Mouse (Mus musculus) lung, embryonic 15.5 days (tissue): Measurements from ENCODE around the gene Lmx1b. TPM values are rescaled to one million over a fixed set of nuclear protein-coding genes. Genes with fewer than 3 reads are reported as not detected.

Experiments used
- ATAC-seq: fragments of 200-750 bp; cut with Nextera tagmentation; 2 replicates; pipeline ENCODE4 v1.8.0; 2017; ENCODE audit warnings: moderate number of reproducible peaks, borderline replicate concordance; ENCODE audit not compliant: low FRiP score, low TSS enrichment; ENCODE audit errors: extremely low read depth
- H3K27ac ChIP-seq: fragments of 300-500 bp; sonication (generic); 2 replicates; pipeline ENCODE4 v1.5.1; 2015; ENCODE audit warnings: moderate library complexity, mild to moderate bottlenecking, inconsistent platforms
- H3K27me3 ChIP-seq: fragments of 300-500 bp; sonication (generic); 2 replicates; pipeline ENCODE4 v1.6.1; 2015; ENCODE audit warnings: inconsistent platforms
- H3K36me3 ChIP-seq: fragments of 300-500 bp; sonication (generic); 2 replicates; pipeline ENCODE4 v1.6.1; 2015; ENCODE audit warnings: inconsistent platforms
- H3K4me1 ChIP-seq: fragments of 300-500 bp; sonication (generic); 2 replicates; pipeline ENCODE4 v1.6.1; 2015; ENCODE audit warnings: inconsistent platforms
- H3K4me2 ChIP-seq: fragments of 300-500 bp; sonication (generic); 2 replicates; pipeline ENCODE4 v1.6.1; 2015; ENCODE audit warnings: inconsistent platforms, mild to moderate bottlenecking, moderate library complexity
- H3K4me3 ChIP-seq: fragments of 300-500 bp; sonication (generic); 2 replicates; pipeline ENCODE4 v1.5.1; 2015; ENCODE audit warnings: mild to moderate bottlenecking, inconsistent platforms
- H3K9ac ChIP-seq: fragments of 300-500 bp; sonication (generic); 2 replicates; pipeline ENCODE4 v1.6.1; 2015; ENCODE audit warnings: inconsistent platforms
- H3K9me3 ChIP-seq: fragments of 300-500 bp; sonication (generic); 2 replicates; pipeline ENCODE4 v1.6.1; 2016; ENCODE audit warnings: inconsistent platforms
- WGBS: fragments of 180-500 bp; shearing (Covaris S2); methylation state at CpG from one replicate; pipeline ENCODE4 v1.1.7; 2015; 5-methylcytosine and 5-hydroxymethylcytosine counted together
- polyA plus RNA-seq: library from polyadenylated mRNA; unstranded; fragments of >200 nt; fragmentation: Nextera tagmentation; extraction: Ambion mirVana; gene quantifications from 2 replicates; pipeline ENCODE4 v1.2.1, GENCODE M21; 2015

Gene Lmx1b
- polyA plus RNA-seq, 1 experiment from 2014 or later, result 0.09 TPM

DNA sequence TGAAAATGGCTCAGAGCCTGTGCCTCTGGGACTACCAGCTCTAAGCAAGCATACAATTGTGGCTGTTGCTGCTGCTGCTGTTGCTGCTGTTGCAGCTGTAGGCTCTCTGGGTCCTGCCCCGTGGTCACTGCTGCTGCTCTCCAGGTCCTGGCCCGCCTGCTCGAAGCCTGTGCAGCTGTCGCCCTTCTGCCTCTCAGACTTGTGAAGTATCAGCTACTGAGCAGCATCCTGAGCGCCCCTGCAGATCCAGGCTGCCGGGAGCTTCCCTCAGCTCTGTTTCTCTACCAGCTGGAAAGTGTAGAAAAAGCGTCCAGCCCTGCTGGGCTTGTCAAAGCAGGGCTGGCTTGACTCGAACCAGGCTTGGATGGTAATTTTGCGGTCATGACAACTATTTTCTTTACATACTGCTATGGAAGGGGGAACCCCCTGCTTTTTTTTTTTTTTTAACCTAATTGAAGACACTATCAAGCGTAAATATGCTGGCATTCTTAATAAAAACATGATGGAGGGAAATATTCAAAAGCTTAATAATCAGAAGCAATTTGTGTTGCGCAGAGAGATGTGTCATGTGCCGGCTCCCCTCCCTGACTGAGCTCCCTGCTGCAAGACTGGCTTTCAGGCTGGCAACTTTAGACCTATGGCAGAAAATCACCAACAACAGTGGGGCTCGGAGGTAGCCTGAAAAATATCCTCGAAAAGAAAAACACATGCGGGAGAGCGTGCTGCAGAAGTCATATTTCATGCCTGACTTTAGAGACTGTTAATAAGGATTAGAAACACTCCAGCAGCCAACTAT is 13.9 kb downstream of the Lmx1b start:
- WGBS, result 26% methylated on average over 16 of the region's 16 CpGs
- H3K4me3 ChIP-seq, result no peak overlapping the region
- no peak for ATAC-seq
- H3K4me2 ChIP-seq, result no peak overlapping the region
- H3K9me3 ChIP-seq, result no peaks in the 10 kb centered on the region
- peaks cover 94% of the 10 kb centered on the region for H3K27me3 ChIP-seq
- no peak overlapping the region for H3K9ac ChIP-seq
- H3K27ac ChIP-seq, result no peak overlapping the region
- H3K36me3 ChIP-seq, result no peaks in the 10 kb centered on the region
- peaks cover 5% of the 10 kb centered on the region; the same call in 1 of the 2 replicates for H3K4me1 ChIP-seq

DNA sequence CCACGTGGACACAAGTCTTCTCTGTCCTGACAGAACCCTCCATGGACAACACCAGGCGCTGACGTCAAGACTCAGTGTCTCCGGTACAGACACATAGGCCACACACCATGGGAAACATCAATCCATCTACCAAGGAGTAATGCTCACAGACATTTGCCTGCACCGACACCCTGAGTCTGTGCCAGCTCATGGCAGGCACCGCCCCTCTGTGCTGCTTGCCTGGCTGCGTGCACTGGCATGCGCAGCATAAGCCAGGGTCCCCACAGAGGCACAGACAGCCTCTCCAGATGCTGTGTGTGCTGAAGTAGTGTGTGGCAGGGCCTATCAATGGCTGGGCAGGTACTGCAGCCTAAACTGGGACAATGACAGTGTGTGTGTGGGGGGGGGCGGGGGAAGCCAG is 22.6 kb downstream of the Lmx1b start:
- H3K36me3 ChIP-seq, result no peaks in the 10 kb centered on the region
- no peak overlapping the region for H3K9ac ChIP-seq
- no peak for ATAC-seq
- H3K4me3 ChIP-seq, result no peak overlapping the region
- H3K4me1 ChIP-seq, result peaks cover 16% of the 10 kb centered on the region
- WGBS, result 65% methylated on average over 9 of the region's 9 CpGs
- peaks cover 89% of the 10 kb centered on the region for H3K27me3 ChIP-seq
- no peak overlapping the region for H3K27ac ChIP-seq
- no peaks in the 10 kb centered on the region for H3K9me3 ChIP-seq
- H3K4me2 ChIP-seq, result no peak overlapping the region

DNA sequence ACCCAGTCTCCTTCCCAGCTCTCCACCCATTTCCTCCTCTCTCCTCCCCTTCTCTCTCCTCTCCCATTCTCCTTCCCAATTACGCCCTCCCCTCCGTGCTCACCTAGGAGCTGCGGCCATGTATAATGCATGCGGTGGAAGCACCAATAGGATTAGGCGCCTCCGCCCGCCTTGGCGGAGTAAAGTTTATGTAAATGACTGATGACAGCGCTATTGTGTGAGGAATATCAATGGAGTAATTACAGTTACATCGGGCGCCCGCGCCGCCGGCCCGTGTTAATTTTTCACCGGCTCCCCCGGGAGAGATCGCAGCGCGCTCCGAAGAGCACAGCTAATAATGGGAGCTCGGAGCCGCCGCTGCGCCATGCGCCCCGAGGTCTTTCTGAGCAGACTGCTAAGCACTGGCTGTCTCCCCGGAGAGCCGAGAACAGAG is 23.9 kb downstream of the Lmx1b start:
- no peak overlapping the region for H3K9ac ChIP-seq
- no peaks in the 10 kb centered on the region for H3K9me3 ChIP-seq
- peaks cover 16% of the 10 kb centered on the region for H3K4me1 ChIP-seq
- no peak for ATAC-seq
- under 1% methylated on average over 30 of the region's 30 CpGs for WGBS
- H3K4me2 ChIP-seq, result peak overlapping the region; percentile 62
- H3K4me3 ChIP-seq, result peak overlapping the region; percentile 32
- H3K27ac ChIP-seq, result no peak overlapping the region
- H3K36me3 ChIP-seq, result no peaks in the 10 kb centered on the region
- H3K27me3 ChIP-seq, result peaks cover 93% of the 10 kb centered on the region

DNA sequence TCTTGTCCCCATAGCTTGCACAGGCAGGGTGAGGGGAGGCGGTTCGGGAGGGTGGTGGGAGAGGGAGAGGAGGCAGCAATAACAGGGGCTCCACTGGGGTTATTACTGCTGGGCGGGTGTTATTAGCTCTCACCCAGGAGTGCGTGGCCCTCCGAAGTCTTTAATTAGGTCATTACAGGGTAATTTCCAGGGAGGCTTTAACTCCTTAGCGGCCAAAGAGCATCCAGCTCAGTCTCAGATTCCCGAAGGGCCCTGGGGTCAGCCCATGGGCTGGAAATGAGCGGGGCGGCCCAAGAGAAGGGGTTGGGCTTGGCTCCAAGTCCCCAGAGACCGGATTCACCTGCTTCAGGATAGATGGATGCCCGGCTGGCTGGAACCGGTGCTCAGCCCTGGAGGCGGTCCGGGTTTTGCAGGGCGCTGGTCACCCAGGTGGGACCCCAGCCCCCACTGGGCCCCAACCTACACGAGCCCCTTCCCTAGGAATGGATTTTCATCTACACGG is 24.4 kb downstream of the Lmx1b start:
- H3K27me3 ChIP-seq, result peaks cover 98% of the 10 kb centered on the region
- no peaks in the 10 kb centered on the region for H3K36me3 ChIP-seq
- 8% methylated on average over 17 of the region's 17 CpGs for WGBS
- no peak overlapping the region for H3K9ac ChIP-seq
- H3K9me3 ChIP-seq, result no peaks in the 10 kb centered on the region
- no peak overlapping the region for H3K27ac ChIP-seq
- peaks cover 16% of the 10 kb centered on the region for H3K4me1 ChIP-seq
- H3K4me3 ChIP-seq, result peak overlapping the region; percentile 32
- H3K4me2 ChIP-seq, result peak overlapping the region; percentile 62
- ATAC-seq, result no peak

DNA sequence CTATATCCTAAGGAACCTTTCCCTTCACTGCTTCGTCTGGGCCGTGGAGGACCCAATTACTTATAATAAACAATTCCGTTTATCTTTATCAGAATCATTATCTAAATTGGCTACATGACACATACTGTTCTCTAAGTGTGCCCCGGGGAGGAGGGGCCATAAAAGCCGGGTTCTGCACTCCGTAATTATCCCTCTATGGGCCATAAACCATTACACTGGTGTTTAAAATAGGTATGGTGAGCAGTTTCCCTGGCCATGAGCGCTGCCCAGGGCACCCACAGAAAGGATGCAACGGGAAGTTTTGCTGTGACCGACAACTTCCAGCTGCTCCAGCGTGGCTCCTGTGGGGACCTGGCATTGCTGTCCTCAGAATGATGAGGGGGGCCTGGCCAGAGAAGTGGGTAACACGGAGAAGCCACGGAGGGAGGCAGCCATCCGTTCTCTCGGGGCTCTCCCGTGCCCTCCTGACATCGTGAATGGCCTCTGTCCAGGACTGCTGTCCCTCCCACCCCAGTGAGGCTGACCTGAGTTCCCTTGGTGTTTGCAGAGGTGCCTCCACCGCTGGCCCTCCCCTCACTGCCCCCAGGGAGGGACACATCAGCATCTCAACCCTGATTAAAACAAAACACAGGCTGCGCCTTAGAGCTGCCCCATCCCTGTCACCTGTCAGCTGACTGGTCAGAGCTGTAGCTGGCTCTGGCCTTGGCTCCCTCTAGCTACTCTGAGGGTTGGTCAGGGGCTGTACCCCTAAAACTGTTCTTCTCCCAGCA is 34.6 kb downstream of the Lmx1b start:
- H3K4me1 ChIP-seq, result no peaks in the 10 kb centered on the region
- H3K27ac ChIP-seq, result no peak overlapping the region
- 14% methylated on average over 18 of the region's 18 CpGs for WGBS
- H3K9ac ChIP-seq, result no peak overlapping the region
- peaks cover 55% of the 10 kb centered on the region for H3K27me3 ChIP-seq
- no peak for ATAC-seq
- H3K4me3 ChIP-seq, result no peak overlapping the region
- no peak overlapping the region for H3K4me2 ChIP-seq
- H3K9me3 ChIP-seq, result no peaks in the 10 kb centered on the region
- no peaks in the 10 kb centered on the region for H3K36me3 ChIP-seq

DNA sequence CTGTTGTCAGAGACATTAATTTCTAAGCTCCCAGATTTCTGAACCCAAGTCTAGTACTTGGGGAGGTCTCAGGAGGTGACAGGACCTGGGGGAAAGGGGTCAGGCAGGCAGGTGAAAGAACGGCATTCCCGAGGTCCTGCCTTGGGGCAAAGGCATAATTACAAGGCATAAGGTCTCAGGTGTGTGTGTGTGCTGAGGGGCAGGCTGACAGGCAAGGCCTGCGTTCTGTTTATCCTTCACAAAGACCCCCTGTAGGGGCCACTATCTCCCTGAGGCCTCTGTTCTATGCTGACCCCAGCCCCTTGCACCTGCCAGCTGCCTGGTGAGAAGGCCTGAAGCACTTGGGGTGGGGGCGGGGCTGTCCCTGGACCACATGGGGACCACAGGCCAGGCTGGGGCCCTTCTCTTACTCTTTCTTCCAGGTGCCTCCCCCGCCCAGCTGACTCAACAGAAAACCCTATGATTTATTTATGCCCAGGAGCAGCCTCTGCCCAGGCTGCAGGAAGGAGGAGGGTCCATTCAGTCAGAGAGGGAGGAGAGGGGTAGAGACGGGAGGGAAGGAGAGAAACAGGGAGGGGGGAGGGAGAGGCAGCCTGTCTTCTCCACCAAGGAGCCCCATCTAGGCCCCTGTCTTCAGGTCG is 35.3 kb downstream of the Lmx1b start:
- Histone ChIP-seq H3K36me3 (no peaks in the 10 kb centered on the region), H3K27me3 (peaks cover 53% of the 10 kb centered on the region), H3K4me1 (no peaks in the 10 kb centered on the region), H3K9ac (no peak overlapping the region), H3K4me3 (no peak overlapping the region), H3K27ac (no peak overlapping the region), H3K4me2 (no peak overlapping the region), H3K9me3 (no peaks in the 10 kb centered on the region)
- 19% methylated on average over 7 of the region's 7 CpGs for WGBS
- ATAC-seq, result no peak

DNA sequence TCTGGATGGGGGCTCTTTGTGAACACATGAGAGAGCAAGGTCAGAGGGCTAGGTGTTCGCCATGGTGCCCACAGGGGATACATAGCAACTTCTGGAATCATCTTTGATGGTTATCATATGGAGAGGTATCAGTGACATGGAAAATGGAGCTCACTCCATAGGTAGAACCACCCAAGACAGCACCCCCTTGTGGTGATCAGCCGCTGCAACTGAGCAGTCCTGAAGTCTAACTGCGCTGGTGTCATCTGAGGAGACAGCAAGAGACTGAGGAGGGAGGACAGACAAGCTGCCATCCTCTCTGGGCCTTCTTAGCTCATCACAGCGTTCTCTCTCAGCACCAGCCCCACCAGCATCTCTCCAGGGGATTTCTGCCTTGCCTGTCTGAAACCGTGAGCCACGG is 39.8 kb downstream of the Lmx1b start:
- H3K9me3 ChIP-seq, result no peaks in the 10 kb centered on the region
- no peak for ATAC-seq
- H3K4me1 ChIP-seq, result no peaks in the 10 kb centered on the region
- no peak overlapping the region for H3K4me2 ChIP-seq
- no peaks in the 10 kb centered on the region for H3K36me3 ChIP-seq
- H3K27me3 ChIP-seq, result peaks cover 23% of the 10 kb centered on the region
- no peak overlapping the region for H3K4me3 ChIP-seq
- 56% methylated on average over 6 of the region's 6 CpGs for WGBS
- no peak overlapping the region for H3K9ac ChIP-seq
- no peak overlapping the region for H3K27ac ChIP-seq

DNA sequence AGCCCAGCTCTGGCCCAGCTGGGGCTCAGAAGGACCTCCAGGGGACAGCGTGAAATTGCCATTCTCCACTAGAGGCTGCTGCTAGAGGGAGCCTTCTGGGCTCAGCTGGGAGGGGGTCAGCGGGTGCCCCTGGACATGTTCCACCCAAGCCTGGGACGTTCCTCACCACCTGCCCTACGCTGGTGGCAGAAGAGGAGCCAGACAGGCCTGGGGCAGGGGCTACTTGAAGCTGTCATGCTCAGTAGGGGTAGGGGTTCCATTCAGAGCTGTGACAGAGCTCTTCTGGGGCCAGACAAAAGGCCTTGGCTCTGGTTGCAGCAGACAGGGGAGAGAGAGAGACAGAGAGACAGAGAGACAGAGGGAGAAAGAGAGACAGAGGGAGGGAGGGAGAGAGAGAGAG is 42.9 kb downstream of the Lmx1b start:
- Histone ChIP-seq H3K9me3 (no peaks in the 10 kb centered on the region), H3K27me3 (peaks cover 3% of the 10 kb centered on the region; the same call in 1 of the 2 replicates), H3K36me3 (no peaks in the 10 kb centered on the region), H3K4me3 (no peak overlapping the region), H3K27ac (no peak overlapping the region), H3K4me1 (peaks cover 21% of the 10 kb centered on the region), H3K4me2 (no peak overlapping the region), H3K9ac (no peak overlapping the region)
- WGBS, result 48% methylated on average over 4 of the region's 4 CpGs
- no peak for ATAC-seq

DNA sequence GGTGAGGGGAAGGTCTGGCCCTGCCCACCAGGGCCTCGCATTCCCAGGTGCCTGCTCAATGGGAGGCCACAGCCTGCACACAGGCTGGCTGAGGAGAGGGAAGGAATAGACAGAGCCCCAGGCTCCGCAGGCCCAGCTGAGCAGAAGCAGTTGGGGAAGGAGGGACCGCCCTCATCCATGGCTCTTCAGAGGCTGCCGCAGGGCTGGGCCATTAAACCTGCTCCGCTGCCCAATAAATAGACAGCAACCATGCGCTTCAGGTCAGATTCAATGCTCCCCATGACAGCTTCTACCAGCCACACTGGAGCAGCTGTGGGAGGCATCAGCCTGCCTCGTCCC is 45.3 kb downstream of the Lmx1b start:
- Histone ChIP-seq H3K9me3 (no peaks in the 10 kb centered on the region), H3K4me1 (peaks cover 21% of the 10 kb centered on the region), H3K36me3 (no peaks in the 10 kb centered on the region), H3K9ac (no peak overlapping the region), H3K4me2 (no peak overlapping the region), H3K27me3 (peaks cover 3% of the 10 kb centered on the region; the same call in 1 of the 2 replicates), H3K4me3 (no peak overlapping the region), H3K27ac (no peak overlapping the region)
- 0 out of 2 replicates have a peak, but pooled peaks have one; percentile 20 for ATAC-seq
- 22% methylated on average over 7 of the region's 7 CpGs for WGBS

DNA sequence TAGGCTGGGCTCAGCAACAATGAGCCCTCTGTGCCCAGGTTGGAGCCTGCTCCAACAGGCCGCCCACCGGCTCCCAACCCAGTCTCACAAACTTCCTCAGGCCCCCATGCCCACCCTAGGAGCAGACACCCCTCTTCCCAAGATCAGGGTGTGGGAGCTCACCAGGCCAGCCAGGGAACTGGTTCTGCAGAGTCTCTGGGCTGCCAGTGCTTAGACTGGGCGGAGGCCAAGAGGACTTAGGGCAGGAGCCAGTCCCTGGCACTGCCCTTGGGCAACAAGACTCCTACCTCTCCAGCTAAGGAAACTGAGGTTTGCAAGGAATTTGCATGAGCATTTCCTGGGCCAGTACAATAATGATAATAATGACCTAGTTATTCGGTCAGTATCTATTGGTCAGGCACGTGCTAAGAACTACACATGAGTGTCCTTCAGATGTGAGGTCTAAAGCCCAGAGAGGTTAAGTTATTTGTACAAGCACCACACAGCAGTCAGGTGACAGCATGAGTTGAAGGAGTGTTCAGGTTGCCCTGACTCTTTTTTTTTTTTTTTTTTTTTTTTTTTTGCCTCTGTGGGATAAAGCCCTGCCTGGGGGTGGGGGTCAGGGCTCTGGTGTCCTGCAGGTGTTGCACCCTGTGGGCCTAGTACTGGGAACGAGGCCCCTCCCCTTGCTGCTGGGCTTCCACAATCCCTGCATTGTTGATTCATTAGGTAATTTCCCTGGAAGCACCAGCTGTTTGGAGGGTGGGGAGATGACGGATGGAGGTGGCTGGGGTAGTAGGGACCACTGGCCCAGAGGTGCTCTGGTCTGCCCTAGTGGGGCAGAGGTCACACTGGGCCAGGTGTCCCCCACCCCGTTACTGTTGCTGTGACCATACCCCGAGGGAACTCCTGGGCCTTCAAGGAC is 45.9 kb downstream of the Lmx1b start:
- H3K9me3 ChIP-seq, result no peaks in the 10 kb centered on the region
- H3K4me1 ChIP-seq, result peaks cover 21% of the 10 kb centered on the region
- H3K27me3 ChIP-seq, result peaks cover 2% of the 10 kb centered on the region; the same call in 1 of the 2 replicates
- H3K4me2 ChIP-seq, result no peak overlapping the region
- no peak overlapping the region for H3K9ac ChIP-seq
- no peaks in the 10 kb centered on the region for H3K36me3 ChIP-seq
- ATAC-seq, result 0 out of 2 replicates have a peak, but pooled peaks have one; percentile 19
- H3K4me3 ChIP-seq, result no peak overlapping the region
- WGBS, result 49% methylated on average over 9 of the region's 9 CpGs
- H3K27ac ChIP-seq, result no peak overlapping the region

DNA sequence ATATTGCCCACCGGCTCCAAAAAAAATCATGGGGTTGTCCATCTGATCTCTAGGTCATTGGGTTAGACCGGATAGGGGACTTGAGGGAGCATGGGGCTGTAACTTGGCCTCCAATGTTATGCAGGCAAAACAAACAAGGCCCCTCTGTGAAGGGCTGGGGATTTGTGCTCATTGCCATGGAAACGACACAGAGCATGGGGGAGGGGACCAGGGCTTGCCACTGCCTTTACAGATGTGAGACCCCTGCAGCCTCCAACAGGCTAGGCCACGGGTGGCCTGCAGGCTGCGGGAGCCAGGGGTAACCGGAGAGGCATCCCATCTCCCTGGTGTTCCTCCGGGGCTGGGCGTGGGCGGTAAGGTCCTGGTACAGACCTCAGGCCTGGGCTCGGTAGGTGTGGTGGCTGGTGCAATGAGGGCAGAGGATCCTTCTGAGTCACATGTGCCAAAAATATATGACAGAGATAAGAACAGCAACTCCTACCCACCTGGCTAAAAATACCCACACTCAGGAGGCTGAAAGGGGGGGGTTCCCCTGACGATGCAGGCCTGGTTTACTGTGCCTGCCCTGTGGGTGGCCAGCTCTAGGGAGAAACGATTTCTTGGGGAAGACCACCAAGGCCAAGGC is 47.3 kb downstream of the Lmx1b start:
- H3K27ac ChIP-seq, result no peak overlapping the region
- H3K4me1 ChIP-seq, result peaks cover 21% of the 10 kb centered on the region
- ATAC-seq, result no peak
- H3K4me3 ChIP-seq, result no peak overlapping the region
- H3K27me3 ChIP-seq, result no peaks in the 10 kb centered on the region
- H3K9me3 ChIP-seq, result no peaks in the 10 kb centered on the region
- H3K4me2 ChIP-seq, result no peak overlapping the region
- H3K9ac ChIP-seq, result no peak overlapping the region
- no peaks in the 10 kb centered on the region for H3K36me3 ChIP-seq
- 23% methylated on average over 12 of the region's 12 CpGs for WGBS
